Mouse (Mus musculus) thymus, adult 18-20 months (tissue): ENCODE results near the gene Adgrb3.
"Not testable (repeated sequence)": the region's sequence is repeated elsewhere in the genome, so short reads cannot be mapped to it uniquely, and the experiment has no call there.

Experiments
- DNase-seq, 2 experiments: peaks; one replicate each; pipeline ENCODE4 v3.0.0; 2022; ENCODE audit warnings: mixed read lengths in 2 of 2

Adgrb3 gene

DNA sequence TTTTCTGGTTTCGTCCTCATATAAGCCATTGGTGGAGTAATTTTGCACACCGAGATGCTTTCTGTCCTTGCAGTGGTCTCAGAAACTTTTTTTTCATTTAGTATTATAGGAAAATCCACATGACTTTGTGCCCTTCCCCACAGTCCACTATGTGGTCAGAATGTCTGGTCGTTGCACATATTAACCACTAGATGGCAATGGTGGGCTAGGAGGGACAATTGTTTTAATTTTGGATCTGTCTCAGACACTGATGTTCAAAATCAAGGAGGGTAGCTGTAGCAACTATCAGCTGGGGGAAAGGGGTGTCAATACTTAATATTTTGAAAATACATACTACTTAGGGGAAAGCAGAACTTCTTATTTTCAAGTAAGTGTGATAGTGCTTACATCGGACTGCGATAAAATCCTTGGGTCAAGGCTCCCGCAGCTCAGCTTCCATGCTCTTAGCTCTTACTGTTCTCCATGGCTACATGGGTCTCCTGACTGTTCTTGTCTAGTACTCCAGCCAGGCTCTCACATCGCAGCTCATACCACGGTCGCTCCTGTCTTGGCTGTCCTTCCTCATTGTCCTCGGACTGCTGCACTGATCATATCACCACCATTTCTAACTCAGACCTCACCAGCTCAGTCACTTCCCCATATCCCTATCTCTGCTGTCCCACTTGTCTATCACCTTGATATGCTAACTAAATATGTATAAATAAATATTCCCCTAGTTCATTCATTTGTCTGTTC, 319.0 kb downstream of the Adgrb3 start:
- DNase-seq, result no peak

DNA sequence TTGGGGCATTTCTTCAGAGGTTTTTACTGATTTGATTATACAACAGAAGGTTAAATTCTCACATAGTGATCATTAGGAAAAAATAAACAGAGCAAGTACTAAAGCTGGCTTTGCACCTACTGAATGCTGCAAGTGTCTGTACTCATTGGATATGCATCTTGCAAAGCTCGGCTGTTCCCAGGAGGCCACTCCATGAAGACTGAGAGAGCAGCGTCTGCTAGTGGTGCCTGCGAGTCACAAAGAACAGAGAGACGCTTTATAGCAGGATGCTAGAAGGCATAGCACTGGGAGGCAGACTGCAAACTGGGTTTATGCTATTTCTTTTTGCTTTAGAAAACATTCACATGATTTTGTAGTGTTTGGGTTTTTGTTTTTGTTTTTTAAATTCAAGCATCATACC, 325.2 kb downstream of the Adgrb3 start:
- DNase-seq, result no peak

DNA sequence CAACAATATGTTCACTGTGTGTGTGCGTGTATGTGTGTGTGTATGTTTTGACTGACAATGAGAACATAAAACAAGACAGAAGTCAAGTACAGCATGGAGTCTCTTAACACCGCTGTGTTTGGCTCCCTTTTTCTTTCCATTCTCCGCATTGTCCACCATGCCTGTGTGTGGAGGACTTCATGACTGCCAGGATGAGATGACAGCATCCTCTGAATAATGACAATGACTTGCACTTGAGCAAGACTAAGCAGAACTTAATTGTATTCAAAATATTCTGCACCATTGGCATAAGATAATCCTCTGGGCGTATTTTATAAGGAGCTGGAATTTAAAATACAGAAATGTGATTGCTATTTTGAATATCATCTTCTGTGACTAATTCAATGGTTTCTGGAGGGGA, 326.0 kb downstream of the Adgrb3 start:
- DNase-seq, result no peak

DNA sequence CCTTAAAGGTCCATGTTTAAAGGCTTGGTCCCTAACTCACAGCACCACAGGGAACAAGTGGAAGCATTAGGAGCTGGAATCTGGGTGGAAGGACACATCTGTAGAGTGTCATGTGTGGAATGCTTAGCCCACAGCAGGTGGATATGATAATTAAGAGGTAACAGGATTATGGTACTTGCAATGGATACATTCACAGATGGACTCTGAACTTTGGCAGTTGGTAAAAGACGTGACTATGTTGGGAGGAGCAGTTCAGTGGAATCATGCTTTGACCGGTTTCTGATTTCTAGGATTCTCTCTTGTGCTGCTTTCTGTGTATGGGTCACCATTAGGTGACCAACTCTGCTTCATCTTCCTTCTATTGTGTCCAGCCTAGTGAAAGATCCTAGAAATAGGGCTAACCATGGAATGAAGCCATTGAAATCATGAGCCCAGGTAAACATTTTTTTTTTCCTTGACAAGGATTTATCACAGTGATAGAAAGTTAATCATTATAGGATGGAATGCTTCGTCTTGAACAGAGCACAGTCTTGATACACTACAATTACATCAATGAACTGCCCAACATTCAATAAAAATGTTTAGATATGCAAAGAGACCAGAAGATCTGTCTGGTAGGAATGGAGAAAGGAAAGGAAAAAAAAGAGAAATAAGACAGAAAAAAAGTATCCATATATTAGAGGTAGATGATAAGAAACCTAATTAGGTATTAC, 334.1 kb downstream of the Adgrb3 start:
- no peak for DNase-seq

DNA sequence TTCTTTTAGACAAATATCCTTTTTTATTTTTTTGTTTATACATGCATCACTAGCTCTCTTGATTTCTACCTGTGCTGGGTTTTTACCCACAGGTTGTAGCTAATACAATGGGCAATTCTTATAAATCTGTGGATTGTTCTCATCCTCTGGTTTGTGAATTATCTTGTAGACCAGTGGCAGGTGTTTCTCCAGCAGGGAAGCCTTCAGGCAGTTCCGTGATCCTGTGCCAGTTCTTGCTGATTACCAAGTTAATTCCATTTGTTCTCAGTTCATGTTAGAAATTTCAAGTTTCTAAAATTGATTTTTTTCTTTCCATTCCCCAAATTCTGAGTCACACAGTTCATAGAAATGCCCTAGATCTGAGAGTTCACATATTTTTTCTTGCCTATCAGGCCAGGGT, 338.0 kb downstream of the Adgrb3 start:
- no peak for DNase-seq

DNA sequence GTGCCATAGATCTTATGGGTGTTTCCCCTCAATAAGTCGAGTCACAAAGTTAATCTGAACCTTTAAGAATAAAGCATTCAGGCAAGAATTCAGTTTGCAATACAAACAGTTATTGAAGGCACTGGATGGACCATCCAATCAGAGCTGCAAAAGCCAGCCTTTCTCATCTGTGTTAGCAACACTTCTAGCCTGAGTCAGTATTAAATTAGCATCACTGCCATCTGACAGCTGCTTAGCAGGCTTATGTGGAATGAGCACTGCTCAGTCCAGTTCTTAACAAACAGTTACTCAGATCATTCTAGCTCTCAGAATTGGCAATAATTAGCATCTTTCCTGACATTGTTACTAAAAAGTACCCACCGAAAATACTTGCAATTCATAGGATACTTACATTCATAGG, 339.3 kb downstream of the Adgrb3 start:
- DNase-seq, result no peak

DNA sequence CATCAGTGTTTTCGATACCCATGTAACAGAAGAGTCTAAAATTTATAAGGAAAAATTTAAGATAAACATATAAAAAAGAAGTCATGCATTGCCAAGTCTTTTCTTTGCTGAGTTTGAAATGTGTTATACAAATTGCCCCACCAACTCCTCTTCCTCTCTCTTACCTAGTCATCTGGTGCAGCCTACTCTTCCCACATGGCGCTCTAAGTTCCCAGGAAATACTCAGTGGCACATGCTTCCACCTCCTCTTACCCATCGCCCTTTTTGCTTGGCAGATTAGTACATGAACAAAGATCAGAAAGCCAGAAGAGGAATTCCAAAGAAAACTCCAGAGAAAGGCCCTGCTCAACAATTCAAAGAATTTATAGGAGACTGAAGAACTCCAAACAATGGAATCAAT, 353.8 kb downstream of the Adgrb3 start:
- DNase-seq, result no peak

DNA sequence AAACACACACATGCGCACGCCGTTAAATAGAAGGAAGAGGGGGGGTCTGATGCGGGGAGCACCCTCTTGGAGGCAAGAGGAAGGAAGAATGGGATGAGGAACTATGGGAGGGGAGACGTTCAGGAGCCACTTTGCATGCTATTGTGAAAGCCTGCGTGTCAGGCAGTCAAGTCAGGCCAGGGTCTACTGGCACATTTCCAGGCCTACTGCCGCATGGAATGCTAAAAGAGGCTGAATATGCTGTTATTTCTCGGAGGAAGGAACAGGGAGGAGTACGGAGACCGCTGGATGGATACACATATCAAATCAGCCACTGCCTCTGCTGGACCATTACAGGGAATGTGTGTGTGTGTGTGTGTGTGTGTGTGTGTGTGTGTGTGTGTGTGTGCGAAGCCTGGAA, 355.0 kb downstream of the Adgrb3 start:
- DNase-seq, result no peak

DNA sequence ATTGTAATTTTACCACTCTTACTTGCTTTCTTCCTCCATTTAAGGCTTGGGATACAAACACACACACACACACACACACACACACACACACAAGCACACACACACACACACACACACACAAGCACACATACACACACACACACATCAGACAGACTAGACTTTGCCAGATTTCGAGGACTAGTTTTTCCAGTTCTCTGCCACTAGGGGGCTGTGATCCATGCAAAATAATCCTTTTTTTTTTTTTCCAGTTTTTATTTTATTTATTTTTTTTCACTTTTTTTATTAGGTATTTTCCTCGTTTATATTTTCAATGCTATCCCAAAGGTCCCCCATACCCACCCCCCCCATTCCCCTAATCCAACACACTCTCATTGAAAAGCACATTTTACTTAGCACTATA, 357.9 kb downstream of the Adgrb3 start:
- not testable (repeated sequence) for DNase-seq

DNA sequence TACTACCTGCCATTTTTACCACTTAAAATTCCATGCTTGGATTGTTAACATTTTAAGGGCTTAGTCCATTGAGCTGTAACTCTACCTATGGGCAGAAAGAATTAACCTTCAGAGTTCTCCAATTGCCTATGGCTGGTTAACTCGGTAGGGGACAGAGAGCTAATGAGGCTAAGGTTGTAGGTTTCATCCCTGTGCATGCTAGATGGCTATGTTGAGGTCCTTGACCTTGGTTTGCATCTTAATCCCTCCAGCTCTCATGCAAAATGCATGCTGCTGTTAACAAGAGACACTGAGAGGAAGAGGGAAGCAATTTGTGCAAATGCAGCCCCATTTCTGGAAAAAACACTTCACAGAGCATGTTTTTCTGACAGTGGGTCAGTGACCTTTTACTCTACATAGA, 366.9 kb downstream of the Adgrb3 start:
- no peak for DNase-seq

DNA sequence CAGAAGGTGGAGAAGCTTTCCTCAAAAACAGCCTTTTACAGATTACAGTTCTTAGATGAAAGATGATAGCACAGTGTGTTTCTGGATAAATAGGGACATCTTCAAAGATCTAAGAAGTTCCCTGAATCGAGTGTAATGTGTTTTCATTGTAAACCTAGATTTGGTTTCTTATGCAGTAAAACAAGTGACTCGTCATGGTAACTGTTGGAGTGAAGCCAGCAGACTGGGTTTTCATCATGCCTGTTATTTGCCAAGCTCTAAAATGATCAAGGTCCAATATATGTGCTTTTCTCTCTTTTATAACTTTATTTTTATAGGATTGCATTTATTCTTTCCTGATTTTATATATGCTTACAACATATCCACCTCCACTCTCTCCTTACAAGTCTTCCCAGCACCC, 394.0 kb downstream of the Adgrb3 start:
- DNase-seq, result no peak

DNA sequence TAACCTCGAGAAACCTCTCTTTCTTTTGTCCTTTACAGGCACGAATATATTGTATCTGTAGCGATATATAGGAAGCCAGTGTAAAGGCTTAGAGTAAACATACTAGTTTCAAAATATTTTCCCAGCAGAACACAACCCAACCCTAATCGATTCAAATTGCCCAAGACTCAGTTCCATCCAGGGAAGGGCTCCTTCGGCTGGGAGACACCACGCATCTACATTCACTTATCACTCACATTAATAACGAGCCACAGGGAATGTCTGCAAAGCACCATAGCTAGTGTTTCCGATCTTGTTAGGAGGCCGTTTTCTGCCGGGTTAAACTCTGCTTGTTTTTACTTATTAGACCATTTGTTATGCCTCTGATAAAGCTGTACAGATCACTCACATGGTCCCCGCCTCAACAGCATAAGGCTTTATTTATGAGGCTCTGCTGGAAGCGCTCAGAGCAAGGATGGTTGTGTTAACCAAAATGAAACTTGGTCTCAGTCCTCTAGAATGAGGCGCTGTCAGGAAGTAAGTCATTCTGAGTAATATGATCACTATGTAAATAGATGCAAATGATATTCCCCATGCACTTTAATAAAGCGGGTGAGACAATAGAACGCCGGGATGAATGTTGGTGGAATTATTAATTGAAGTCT, 399.2 kb downstream of the Adgrb3 start:
- DNase-seq, result no peak

DNA sequence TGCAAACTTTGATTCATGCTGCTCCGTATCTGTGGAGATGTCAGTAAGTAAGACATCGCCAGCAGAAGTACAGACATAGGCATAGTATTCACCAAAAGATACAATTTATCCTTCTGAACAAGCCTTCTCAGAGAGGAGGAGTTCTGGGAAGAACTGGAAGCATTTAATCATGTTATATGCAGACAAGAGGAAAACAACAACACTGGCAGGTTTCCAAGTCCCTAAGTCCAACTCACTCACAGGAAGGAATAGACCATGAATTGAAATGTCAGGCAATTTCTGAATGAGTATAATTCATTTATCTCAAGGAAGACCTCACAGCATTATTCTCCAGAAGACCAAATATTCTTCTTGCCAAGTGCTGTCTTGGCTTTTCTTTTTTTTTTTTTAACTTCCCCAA, 408.8 kb downstream of the Adgrb3 start:
- DNase-seq, result no peak

DNA sequence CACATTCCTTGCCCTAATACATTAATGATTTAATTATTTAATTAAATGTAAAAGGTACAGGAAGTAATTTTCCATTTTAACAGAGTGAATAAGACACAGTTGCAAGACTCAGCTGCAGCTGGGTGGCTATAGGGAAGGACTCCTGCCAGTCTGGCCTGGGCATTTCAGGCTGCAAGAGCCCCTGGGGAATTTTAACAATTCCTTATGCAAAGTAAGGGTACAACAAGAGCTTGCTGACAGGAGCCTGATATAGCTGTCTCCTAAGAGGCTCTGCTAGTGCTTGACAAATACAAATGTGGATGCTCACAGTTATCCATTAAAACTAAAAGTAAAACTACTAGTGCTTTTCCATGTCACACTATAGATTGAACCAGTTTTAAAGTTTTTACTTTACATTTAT, 410.1 kb downstream of the Adgrb3 start:
- DNase-seq, result no peak

DNA sequence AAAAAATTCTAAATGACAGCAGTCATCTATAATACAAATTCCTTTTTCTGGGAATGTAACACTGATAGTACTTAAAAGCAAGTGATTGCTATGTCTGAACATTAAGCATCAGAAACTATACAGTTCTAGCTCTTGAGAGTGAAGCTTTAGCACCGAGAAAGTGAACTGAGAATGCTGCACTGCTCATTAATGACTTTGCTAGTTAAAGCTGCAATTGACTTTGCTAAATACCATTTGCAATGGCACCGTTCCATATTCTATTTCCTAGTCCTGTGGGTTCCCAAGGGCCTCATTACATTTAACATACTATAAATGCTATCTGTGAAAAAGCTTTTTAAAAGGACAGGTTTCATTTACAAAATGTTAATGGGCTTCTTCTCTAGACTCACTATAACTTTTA, 414.4 kb downstream of the Adgrb3 start:
- DNase-seq, result no peak

DNA sequence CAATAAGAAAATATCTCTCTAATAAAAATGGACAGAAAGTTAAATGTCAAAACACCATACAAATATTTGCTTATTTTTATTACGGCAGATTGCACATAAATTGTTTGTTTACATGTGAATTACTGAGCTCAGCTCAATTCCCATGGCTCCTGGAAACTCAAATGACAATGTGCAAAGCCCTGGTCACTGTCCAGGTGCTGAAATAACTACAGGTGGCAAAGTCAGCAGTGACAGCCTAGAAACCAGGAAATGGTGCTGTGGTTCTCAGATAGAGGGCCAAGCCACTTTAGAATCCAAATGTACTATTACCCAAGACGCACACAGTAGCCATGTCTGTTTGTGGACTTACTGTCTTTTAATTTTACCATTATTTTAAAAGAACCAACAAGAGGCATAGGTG, 465.3 kb downstream of the Adgrb3 start:
- DNase-seq, result no peak

DNA sequence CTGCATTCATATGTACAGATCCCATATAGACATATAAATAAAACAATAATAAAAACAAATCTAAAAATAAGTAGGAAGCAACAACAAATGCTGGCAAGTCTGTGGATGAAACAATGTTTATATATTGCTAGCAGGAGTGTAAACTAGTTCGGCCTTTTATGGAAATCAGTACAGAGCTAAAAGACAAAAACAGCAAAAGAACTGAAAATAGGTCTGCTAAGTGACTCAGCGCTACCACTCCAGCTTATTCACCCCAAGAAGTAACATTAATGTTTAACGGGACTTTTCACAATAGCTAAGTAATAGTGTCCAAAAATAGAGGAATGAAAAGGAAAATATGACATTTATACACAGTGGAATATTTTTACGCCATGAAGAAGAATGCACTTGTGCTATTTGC, 471.0 kb downstream of the Adgrb3 start:
- DNase-seq, result no peak

DNA sequence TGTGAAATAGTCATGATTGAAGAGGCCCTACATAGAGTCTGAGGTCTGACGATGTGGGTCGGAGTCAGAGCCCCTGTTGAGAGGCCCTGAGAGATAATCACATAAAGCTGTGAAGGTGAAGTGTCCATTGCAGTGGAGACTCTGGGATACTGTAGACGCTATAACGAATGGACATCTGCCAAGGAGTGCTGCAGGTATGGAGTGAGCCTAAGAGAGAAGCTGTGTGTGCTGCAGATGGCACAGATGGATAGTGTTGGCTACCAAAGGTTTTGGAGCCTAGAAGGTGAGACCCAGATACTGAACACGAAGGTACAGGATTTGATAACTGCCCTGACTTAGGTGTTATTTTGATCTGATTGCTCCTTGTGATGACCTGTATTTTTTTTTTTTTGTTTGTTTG, 474.0 kb downstream of the Adgrb3 start:
- DNase-seq, result no peak

DNA sequence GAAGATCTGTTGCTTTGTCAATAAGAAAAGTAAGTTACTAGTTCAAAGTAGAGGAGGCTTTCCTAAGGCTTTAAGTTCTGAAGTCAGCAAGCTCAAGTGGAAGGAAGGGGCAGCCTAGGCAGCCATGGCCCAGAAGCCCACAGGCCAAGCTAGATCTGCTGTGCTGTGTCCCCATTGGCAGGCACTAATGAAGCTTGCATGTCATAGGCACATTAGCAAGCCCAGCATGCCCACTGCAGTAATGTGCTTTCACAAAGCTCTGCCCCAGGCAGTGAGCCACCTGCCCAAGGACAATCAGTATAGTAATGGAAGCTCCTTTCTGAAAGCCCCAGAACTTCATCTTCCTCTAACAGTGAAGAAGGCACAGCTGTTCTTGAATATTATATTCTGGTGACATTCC, 484.6 kb downstream of the Adgrb3 start:
- DNase-seq, result no peak

DNA sequence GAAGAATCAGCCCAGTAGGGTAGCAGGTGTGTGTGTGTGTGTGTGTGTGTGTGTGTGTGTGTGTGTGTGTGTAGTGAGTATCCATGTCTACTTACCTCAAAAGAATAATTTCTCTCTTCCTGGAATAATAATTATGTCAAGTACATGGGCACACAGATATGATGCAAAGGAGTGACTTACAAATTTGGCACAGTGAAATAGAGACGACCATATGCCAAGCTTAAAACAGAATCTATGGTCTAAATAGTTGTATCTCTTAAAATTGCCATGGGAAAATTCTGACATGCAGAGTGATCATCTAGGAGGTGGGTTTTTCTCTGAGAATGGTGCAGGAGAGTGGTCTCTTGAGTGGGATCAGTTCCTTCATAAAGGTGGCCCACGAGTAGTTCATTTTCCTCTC, 504.1 kb downstream of the Adgrb3 start:
- DNase-seq, result no peak

DNA sequence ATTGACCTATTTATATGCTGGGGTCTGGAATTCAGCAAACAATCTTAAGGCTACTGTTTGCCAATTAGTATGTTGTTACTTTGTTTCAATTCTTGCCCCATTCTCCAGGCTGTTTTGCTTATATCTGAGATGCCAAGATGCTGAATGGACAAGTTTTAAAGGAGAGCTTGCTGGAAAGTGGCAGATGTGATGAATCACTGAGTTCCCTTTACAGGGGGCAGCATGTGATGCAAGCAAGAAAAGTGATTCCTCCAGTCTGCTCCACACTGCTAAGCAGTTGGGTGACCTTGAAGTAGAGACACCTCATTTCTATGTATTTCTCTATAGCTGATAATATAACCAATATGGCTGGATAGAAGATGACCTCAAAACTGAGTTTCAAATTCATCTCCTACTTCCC, 512.4 kb downstream of the Adgrb3 start:
- no peak for DNase-seq

DNA sequence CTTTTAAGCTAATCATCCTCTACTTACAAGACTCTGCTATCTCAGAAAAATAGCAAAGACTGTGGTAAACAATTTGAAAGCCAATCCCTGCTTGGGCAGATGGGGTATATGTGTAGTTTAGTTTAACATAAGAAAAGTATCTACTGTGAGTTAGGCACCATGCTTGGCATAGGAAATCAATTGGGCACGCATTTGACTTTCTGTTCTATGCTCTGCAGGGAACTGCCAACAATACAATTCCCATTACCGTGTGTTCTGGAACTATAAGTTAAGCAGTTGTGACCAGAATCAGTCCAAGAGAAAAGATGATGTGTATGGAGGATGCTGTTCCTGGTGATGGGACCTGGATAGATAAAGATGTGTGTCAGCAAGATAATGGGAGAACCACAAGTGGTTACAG, 517.2 kb downstream of the Adgrb3 start:
- no peak for DNase-seq

DNA sequence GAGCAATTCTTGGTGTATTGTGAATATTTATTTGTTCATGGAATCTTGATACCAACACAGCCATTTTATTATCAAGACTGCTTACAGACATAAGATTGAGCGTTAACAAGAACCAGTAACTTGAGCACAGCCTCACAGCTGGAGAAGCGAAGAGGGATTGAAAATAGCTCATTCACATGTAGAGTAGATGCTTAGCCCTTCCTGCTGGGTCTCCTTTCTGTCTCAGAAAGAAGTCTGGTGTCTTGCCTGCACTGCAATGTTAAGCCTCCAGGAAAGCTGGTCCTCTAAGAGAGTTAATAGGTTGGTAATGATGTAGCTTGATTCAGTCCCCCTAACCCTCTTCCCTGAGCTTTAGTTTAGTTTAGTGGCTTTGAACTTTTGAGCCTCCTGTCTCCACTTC, 519.4 kb downstream of the Adgrb3 start:
- DNase-seq, result no peak

DNA sequence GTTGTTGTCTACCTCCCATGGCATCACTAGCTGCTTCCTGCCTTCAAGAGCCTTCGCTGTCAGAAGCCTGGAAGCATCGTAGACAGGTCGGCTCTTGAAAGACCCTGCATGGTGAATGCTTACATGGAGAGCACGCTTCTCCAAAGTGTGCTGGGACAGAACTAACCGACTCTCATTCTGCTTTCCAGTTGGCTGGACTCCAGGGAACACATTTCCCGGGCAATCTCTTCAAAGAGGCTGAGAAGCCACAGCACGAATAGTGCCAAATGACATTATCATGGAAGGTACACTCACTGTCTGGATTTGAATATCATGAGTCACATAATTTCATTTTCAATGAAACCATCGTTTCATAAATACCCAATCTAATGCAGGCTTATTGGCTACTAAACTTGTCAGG, 548.0 kb downstream of the Adgrb3 start:
- DNase-seq, result no peak
